Mouse (Mus musculus) ZHBTc4 (cell line): ENCODE measurements around the gene Exph5.
A peak's percentile ranks its signal among the peaks of the same experiment; 100 is the strongest.

Source experiments
- DNase-seq: peaks from one replicate; pipeline ENCODE4 v3.0.0-alpha.2; 2011; ENCODE audit warnings: low read depth, low spot score

The Exph5 gene

GRCm38 (mm10) chr9:53356219-53357155 lies 55.0 kb downstream of the Exph5 start:
- no peak for DNase-seq

- no peak for DNase-seq
Measured at GRCm38 (mm10) chr9:53371339-53371738, 69.9 kb downstream of the Exph5 start.

DNA sequence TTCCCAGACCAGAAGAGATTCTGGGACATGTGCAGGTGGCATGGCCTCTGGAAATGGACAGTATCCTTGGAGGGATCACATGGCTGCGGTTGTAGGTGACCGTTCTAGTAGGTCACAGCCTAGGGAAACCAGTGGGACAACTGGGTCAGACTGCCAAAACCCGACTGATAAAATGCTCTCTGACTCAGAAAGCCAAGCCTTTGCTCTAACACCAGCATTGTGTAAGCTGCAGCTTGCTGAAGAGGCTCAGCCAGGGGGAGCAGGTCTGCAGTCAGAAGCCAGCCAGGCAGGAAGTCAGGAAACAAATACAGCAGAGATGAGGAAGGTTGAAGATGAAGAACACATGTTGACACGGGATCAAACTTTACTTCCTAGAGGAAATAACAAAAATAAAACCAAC lies 74.4 kb downstream of the Exph5 start:
- no peak for DNase-seq

GRCm38 (mm10) chr9:53376820-53377219 lies 75.3 kb downstream of the Exph5 start:
- DNase-seq = peak; percentile 59

- DNase-seq = no peak
Measured at GRCm38 (mm10) chr9:53377597-53377996, 76.1 kb downstream of the Exph5 start.

GRCm38 (mm10) chr9:53378171-53378570 lies 76.7 kb downstream of the Exph5 start:
- no peak for DNase-seq

DNA sequence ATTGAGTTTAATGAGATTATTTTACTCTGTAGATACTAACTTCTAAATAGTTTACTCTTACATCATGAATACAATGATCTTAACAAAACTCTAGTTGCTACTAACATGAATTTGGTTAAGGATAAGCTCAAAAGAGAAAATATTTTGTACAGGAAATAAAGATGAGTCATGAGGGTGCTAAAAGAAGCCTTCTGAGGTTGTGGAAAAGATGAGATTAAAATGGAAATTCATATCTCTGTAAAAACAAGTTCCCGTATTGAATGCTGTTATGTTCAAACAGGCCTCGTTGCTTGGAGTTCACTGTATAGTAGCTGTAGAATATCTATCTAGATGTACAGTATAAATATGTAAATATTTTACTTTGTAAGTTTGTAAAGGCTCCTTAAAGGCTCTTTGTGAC lies 79.1 kb downstream of the Exph5 start:
- DNase-seq = no peak

- no peak for DNase-seq
Measured at GRCm38 (mm10) chr9:53381113-53381615, 79.7 kb downstream of the Exph5 start.

DNA sequence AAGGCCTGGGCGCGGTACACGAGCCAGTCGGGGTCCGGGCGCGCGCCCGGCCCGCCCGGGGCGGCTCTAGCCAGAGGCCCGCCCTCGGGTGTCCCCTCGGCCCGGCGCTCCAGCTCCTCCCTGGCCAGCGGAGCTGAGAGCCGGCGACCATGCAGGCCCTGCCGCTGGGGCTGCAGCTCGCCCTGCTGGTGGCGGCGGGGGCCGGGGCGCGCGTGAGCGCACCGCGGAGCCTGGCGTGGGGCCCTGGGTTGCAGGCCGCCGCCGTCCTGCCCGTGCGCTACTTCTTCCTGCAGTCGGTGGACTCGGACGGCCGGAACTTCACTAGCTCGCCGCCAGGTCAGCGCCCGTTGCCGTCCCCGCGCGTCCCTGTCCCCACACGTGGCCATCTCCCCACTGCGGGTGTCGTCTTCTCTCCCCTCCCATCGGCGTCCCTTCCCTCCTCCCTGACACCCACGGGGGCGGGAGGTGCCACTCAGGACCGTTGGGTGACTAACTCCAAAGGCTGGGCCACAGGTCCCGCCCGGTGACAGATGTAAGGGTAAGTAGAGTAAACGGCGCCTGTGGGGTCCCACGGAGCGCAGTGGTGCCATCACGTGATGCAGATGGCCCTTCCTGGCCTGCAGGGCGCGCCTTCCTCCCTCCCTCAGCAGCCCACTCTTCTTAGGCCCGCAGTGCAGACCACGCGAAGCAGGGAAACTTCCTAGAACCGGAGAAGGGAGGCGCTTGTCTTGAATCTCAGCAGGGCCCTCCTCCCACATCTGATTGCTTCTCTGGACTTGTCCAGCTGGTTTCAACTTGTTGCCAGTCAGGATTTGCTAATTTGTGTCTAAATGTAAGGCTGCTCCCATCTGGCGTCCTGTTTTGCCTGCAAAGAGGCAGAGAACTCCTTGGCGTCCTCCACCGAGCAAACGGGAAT lies 82.7 kb downstream of the Exph5 start, which contains the start of gene Kdelc2:
Gene Kdelc2 (plus strand): TSS at position 75 of the 916 bp plus-strand sequence.
- DNase-seq = peak; percentile 95

DNA sequence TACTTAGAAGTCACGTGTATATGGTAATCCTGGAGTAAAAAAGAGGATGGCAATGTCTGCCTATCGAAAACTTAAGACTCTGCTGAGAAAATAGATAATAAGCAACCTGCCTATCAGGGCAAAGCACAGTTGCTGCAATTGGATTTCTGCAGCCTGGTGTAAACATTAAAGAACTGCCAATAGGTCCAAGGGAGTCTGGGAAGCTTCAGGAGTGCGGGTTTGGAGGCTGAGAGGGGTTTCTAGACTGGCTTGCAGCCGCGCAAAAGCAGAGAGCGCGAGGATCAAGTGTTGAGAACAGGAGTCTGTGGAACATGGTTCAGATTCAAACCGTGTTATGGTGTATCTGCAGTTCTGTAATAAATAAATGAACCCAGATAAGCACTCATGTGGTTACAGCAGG lies 83.4 kb downstream of the Exph5 start:
- no peak for DNase-seq

- DNase-seq = no peak
Measured at GRCm38 (mm10) chr9:53387431-53387830, 86.0 kb downstream of the Exph5 start.

DNA sequence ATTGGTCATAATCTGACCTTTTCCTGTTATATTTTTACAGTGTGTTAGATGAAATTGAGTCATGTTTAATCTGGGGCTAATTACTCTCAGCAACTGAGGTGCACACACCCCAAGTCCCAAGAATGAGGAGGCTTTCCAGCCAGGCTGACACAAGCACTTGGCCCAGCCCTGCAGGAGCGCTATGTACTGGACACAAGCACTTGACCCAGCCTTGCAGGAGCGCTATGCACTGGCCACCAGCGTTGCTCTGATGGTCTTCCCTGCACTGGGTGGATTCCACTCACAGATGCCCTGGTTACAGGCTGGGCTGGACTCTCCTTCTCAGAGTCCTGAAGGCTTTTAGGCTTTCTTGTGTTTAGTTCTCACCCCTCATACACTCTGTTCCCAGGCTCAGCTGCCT lies 87.6 kb downstream of the Exph5 start:
- DNase-seq = no peak

- DNase-seq = no peak
Measured at GRCm38 (mm10) chr9:53390136-53390535, 88.7 kb downstream of the Exph5 start.

DNA sequence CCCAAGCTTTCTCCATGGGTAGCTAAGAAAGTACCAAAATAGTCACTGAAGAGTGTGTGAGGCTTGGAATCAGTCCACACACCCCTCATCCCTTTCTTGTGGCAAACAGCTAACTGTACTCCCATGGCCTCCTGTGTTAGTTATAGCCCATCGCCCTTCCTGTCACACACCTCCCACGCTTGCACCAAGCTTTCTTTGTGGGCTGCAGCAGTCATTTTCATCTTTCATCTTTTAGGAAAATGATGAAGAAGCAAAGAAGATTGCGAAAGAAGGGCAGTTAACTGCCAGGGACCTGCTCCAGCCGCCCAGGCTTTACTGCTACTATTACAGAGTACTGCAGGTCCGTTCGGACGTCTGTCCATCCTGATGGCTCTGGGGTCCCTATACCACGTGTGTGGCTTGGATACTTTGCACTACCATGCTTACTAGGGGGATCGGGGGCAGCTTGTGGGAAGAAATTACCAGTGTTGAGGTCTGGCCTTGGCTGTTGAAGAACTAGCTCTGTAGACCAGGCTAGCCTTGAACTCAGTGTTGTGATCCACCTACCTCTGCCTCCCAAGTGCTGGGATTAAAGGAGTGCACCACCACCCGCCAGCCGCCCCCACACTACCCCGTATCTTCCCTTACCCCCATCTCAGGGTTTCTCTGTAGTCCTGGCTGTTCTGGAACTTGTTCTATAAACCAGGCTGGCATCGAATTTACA lies 96.4 kb downstream of the Exph5 start:
- DNase-seq = no peak

GRCm38 (mm10) chr9:53398388-53398700 lies 96.9 kb downstream of the Exph5 start:
- DNase-seq = peak; percentile 91

DNA sequence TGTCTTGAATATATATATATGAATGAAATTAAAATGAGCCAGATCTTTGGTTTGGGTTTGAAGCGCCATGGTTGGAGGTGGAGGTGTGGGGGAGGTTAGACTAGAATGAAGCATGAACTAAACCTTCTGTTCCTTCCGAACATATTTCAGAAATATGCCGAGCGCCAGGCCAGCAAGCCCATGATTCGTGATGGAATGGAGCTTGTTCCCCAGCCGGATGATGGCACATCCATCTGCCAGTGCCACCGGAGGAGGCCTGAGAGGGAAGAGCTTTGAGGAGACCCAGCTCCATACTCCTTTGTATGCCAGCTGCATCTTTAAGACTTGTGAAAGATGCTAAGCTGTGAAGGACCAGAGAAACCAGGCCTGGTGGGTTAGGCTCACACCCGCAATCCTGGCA lies 98.1 kb downstream of the Exph5 start:
- DNase-seq = no peak

DNA sequence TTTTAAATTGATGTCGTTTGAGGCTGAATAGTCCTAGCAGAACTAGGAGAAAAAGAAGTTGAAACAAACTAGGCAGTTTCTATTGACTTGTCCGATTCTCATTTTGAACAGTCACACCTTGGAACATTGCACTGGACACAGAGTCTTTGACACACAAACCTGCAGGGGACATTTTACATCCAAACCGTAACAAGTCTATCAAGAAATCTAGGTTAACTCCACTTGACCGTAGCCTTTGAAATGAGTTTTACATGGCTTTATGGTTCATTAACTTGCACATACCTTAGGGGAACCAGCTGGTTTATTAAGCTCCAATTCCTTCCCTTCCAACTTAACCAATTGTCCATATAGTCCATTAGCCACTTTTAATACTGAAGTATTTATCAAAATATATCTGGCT lies 99.2 kb downstream of the Exph5 start:
- DNase-seq = no peak

DNA sequence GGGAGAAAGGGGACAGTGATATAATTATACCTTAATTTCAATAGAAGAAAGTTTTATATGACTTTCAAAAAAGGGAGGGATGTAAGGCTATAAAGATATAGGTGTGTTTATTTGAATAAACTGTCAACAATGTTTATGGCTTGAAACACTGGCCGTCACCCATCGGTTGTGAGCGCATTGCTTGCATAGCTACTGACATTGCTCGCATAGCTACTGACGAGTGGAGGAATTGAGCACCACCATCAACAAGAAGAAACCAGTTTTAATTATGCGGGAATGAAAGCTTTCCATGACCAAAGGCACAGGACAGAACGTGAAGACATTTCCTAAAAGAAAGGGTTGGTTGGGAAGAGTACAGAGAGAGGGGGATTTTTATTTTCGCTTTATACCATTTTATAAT lies 99.7 kb downstream of the Exph5 start:
- peak; percentile 58 for DNase-seq

DNA sequence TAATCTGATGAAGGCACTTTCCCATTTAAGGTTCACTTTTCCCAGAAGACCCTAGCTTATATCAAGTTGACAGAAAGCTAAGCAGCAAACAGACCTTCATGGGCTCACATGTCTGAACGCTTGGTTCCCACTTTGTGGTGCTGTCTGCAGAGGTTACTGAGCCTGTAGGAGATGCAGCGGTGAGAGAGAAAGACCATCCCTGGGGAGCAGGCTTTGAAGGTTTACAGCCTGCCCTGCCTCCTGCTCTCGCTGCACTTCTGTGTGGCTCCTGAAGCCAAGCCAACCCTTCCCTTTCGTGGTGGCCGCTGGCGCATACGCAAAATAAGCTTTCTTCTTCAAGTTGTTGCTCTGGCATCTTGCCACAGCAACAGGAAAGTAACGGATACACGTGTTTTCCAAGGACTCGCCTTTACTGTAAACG lies 100.8 kb downstream of the Exph5 start, which contains the start of gene 4930550C14Rik:
Gene 4930550C14Rik (plus strand): TSS at position 35 of the 421 bp plus-strand sequence.
- peak; percentile 47 for DNase-seq

DNA sequence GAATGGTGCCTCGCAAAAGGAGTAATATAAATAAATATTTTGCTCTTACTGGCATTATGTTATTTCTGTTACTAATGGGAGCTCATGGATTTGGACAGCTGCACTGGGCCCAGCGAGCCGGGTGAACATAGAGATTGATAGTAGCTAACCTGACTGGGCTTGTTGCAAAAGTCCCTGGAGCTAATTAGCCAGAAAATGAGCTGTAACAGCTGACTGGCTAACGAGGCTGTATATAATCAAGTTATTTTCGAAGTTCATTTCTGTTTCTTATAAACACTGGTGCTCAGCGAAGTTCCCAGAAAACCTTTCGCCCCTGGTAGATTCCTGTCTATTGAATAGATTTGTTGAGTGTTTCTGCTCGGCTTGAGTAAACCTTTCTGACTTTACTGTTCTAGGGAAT lies 101.5 kb downstream of the Exph5 start:
- DNase-seq = no peak

GRCm38 (mm10) chr9:53404050-53404752 lies 102.7 kb downstream of the Exph5 start:
- peak; percentile 93 for DNase-seq
